Mouse (Mus musculus): Measurements from ENCODE around the gene Susd6.
A peak's percentile ranks its signal among the peaks of the same experiment; 100 is the strongest.

Gene Susd6

DNA sequence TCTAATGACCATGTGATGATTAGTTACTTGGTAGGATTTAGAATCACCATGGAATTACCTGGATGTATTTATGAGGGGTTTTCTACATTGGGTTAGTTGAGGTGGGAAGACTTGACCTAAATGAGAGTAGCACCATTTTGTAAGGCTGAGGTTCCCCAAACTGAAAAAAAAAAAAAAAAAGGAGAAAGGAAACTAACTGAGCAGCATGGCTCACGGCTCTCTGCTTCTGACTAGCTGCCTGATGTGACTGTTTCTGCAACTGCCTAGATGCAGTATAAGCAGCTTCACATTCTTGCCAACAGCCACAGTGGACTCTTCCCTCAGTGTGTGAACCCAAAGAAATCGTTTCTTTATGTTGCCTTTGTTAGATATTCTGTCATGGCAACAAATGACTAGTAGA lies 49.3 kb downstream of the Susd6 start:
- DNase-seq, result no peak

DNA sequence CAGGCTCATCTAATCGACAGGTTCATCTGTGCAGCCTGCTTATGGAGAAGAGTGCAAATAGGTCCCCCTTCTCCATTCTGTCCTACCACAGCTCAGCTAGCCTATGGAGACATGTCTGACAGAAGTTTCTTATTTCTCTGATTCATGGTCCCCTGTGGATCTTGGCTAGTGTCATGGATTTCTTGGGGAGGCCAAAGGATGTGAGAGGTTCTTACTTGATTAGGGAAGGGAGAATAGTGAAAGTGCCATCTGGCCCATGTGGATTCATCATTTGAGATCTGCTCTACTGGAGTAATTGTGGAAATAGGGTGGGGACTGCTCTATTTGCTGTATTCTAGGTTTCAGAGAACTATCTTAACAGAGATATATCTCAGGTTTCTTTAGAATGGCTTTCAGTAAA lies 51.3 kb downstream of the Susd6 start:
- no peak for DNase-seq

DNA sequence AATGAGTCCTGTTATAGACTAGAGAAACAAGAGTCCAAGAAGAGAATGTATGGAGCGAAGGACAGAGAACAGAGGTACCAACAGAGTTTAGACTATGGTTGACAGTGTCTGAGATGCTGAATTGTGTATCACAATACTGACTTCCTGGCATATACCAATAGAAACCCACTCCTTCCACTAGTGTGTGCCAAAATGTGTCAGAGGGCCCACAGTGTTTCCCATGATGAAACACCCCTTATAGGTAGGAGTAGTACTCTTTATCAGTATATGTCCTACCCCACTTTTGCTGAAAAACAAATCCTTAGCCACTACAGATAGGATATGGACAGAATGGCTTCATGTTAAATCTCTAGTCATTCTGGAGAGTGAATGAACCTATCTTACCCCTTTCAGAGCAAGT lies 52.3 kb downstream of the Susd6 start:
- DNase-seq, result no peak

DNA sequence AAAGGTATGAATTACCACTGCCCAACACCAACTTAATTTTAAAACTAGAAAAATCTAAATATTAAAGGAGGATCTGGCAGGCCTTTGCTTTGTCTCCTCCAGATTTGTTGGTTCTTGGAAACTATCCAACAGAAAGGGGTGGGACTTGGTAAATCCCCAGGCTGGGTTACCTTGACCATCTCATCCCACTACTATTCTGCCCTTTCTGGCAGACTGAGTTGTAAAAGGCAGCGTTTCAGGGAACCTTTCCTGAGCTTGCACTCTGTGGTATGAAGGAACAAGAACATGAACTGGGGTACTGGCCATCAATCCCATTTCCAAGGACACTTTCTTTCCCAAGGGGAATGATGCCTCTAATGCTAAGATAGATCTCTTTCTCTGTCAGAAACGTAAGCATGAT lies 52.9 kb downstream of the Susd6 start:
- DNase-seq, result no peak

DNA sequence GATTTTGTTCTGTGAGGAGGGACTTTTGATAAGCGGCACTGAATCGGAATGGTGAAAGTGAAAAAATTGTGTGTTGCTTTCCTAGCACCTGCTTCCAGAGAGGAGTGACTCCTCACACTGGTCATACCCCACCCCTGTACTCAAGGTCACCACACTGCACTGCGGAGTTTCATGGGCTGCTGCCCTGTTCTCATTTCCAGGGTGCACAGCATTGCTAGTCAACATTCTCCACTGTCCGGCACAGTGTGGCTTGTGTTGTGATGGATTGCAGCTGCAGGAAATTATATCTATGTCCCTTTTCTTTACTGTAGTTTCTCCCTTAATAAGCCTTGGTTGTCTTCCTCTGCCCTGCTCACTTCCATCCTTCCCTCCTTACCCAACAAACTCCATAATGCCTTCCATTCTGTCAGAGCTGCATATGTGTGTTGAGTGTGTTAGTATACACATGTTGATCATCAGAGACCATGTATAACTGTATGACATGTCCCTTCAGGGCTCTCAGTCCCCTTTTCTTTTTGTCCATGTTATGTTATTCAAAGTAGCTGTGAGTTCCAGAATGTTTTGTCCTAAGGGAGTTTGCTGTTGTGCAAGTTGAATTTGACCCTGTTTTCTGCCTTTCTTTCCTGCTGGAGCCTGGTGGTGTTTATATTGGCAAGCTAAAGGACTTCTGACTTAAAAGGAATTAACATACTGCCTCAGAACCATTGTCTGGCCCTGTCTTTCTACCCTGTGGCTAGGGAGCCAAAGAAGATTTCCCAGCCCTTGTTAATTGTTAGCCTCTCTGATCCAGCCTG lies 53.5 kb downstream of the Susd6 start:
- peak; percentile 39 to 65 for DNase-seq

DNA sequence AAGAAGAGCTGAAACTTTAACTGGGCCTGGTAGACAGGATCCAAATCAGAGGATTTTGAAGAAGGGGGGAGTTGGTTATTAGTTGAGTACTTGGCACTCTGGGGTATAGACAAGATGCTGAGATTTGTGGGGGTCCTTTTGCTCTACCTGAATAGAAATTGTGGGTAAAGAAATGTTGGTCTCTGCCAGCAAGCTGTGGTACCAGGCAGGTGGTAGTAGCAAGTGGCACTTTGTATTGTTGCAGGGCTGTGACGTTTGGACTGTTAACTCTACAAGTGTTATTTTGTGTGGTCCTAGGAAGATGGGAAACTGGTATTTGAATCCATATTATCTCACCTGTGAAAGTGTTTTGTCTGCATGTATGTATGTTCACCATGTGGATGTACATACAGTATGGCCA lies 55.6 kb downstream of the Susd6 start:
- DNase-seq, result no peak

DNA sequence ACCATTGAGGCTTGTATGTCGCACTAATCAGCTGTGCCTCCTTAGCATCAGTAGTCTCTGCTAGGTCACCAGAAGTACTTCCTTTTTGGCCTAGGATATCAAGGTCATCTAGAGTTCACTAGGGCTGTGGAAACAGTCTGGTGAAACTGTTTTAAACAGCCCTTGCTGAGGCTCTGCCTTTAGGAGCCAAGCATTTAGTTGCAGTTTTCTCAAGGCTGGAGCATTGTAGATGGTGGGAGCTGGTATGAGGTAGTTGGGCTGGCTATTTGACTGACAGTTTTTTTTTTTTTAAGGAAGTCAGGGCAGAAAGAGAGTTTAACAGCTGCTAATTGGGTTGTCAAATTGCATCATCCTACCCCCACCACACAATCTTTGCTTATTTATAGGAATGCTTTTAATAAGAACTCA lies 56.6 kb downstream of the Susd6 start:
- DNase-seq, result no peak

DNA sequence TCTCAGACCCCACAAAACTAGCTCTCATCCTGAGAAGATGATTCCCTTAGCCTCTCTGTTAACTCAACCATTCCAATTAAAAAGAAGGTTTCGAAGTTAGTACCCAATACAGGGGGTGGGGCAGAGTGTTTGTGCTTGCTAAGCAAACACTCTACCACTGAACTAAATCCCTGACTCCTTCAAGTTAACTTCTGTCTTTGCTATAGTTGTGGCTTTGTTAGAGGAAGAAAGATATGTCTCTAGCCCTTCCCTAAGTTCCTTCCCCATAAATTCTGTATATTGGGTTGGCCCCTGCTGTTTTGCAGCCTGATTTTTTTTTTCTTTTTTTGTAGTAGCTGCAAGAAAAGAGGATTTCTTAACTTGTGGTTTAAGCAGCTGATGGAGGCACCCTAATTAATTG lies 61.7 kb downstream of the Susd6 start:
- no peak for DNase-seq

DNA sequence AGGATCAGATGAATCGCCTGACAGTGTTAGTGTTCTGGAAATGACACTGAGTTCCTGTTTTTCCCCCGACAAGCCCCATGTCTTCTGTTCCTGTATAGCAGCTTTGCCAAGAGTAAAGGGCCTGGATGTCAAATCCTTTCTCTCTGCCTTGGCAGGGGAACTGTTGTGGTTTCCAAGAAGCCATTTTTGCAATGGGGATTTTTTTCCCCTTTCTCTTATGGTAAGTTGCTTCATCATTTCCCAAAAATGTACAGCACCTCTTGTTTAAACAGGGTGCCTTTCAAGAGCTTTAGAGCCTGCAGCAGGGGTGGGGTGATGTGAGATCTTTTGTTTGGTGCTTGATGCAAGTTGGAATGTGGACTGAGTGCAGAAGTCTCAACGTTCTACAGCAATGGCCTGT lies 63.4 kb downstream of the Susd6 start:
- no peak for DNase-seq

DNA sequence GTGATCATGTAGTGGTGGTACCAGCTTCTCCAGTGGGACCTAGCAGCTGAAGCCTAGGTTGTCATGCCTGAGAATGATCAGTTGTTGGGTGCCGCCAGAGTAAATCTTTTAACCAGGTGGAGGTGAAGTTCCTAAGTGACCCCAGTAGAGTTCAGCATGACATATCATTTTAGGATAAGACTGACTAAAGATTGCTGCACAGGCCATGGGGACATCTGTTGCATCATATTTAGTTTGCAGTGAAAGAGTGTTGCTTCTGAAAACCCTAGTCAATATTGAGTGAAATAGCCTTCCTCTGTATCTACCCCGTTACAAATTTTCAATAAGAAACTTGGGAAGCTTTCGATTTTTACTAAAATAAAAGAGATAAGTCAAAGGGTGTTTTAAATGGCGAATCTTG lies 64.4 kb downstream of the Susd6 start:
- no peak for DNase-seq

DNA sequence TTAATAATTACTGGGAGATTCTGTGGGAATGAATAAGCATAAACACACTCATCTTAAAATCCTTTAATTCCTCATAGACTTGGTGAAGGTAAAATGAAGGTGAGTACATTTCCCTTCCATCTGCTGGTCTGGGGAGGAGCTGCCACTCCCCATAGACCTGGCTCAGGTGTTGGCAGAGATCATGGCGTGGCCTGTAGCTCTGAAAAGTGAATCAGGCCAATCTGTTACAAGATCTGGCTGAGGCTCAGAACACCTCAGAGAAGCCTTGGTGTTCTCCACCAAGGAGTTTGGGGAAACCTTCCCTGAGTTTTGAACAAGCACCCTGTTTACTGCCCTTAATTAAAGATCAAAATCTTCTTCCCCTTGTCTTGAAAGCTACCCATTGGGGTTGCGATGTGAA lies 64.8 kb downstream of the Susd6 start:
- no peak for DNase-seq

DNA sequence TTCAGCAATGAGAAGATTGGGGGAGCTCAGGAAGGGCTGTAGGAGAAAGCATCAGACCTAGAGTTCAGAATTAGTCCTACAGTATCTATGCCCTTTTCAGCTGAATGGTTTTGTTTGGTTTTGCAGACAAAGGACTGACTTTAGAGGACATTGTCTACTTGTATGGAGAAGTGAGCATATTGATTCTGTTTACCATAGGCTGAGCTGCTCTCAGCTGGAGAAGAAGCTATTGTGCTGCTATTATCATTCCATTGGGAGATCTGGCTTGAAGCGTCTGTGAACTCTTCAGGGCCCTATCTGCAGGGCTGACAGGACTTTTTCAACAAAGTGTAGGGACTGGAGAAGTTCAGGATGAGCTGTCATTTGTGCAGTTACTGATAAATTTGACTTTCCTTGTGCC lies 65.3 kb downstream of the Susd6 start:
- no peak for DNase-seq

DNA sequence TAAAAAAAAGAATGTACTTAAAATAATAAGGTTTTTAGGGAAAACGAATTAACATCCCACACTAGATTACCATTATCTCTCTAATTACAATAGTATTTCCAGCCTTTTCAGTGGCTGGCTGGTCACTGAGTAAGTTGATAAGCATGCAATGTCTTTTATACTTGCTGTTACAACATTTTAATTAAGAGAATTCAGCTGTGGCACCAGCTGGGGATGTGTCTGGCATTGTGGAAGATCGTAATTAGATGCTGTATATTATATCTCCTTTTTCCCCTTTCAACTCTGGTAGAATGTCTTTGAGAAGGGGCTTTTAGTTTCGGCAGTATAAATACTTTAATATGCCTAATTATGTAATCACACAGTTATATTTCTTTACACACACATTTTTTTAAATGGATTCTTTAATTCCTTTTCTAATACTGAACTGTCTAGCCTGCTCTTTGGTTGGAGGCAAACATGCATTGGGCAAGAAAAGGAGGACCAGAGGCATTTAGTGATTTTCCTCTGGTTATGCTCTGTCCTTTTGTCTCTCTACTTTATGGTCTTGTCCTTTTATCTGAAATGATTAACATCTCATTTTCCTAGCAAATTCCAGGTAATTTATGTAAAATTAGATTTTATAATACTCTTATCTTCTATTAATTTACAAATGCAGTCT lies 67.5 kb downstream of the Susd6 start:
- DNase-seq, result no peak

DNA sequence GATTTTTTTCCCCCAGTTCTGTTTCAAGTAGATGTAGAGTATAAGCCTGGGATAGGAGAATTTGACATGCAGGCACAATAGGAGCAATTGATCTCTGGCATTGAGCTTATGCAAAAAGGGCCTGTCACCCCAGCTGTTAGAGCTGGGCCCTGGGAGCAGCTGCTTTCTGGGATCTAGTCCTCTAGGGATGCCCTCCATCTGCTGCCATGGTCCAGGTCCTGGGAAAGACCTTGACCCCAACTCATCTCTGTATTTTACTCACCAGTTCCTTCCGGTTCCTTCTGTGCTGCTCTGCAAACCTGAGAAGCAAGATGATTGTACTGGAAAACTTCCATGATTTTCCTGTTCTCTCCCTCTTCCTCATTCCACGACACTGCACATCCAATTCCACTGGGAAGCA lies 68.0 kb downstream of the Susd6 start:
- no peak for DNase-seq

DNA sequence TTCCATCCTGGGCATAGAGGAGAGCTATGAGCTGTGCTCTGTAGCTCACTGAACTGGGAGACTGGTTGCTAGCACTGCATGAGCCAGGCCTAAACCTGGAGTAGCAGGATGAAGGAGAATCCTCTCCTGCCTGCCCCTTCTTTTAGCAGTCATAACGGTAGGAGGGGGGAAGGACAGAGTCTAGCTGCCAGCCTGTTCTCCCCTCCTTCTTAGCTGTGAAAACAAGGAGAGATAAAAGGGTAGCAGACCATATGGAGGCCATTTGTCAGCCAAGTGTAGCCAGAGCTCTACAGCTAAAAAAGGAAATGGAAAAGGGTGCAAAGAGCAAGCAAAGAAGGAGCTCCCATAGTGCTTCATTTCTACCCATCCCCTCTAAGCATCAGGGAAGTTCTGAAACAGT lies 71.6 kb downstream of the Susd6 start:
- no peak for DNase-seq

DNA sequence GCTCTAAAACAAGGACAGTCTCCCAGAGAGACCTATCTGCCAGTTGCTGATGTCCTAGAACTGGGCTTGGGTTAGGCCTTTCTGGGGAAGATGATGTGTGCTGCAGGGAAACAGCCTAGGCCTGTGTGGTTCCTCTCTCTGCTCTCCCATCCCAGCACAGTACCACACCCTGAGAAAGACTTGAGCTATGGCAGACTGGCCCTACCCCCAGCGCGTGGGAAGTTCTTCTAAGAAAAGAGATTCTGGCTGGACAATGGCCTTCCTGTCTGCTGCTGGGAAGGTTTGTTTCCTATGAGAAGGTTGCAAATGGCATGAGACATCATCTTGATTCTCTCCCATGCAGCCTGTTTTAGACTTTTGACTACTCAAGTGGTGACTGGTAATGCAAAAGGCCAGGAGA lies 73.1 kb downstream of the Susd6 start:
- DNase-seq, result peak; percentile 36 to 75

DNA sequence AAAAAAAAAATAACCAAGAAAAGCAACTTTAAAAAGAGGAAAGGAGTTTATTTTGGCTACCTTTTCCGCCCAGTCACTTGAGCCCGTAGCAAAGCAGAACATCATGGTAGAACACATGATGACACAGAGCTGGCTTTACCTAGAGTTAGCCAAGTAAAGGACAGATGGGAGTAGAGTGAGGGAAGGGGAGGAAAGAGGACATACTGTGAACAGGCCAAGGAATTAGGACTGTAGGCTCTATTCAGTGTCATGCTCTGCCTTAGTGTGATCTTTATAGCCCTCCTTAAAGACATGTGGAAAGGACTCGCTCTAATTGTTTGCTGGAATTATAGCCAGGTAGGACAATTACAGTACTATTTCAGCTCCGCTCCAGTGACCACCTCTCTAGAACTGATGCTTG lies 74.9 kb downstream of the Susd6 start:
- DNase-seq, result no peak

DNA sequence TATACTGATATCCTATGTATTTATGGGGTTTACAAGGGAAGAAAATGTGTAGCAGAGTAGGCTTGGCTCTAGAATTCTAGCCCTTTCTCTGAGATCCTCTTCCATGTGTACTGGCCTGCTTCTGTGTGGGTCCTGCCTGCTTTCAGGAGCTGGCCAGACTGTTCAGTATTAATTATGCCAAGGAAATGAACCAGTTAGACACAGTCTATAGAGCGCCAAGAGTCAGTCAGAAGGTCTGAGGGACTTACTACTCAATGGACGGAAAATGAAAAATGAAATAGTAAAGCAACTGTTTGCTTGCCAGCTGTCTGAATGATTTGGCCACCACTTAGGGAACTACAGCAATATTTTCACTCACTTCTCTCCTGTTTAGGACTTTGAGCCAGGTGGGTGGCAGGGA lies 75.7 kb downstream of the Susd6 start:
- no peak for DNase-seq

DNA sequence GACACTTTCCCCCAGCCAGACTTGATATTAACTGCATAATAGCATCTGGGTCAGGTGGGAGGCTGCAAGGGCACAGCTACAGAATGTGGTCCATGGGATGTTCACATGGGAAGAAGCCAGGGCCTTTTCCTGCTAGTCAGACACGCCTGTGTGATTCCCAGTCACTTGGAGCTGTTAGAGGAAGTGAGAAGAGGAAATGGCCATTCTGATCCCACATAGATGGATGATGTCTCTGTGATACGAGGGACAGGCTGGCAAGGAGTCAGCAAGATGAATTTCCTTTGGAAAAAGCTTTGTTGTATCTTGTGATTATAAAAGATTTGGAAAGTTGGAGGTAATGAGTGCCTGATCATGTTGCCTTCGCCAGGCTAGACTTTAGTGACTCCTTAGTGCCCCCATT lies 76.8 kb downstream of the Susd6 start:
- peak; percentile 69 to 84 for DNase-seq

DNA sequence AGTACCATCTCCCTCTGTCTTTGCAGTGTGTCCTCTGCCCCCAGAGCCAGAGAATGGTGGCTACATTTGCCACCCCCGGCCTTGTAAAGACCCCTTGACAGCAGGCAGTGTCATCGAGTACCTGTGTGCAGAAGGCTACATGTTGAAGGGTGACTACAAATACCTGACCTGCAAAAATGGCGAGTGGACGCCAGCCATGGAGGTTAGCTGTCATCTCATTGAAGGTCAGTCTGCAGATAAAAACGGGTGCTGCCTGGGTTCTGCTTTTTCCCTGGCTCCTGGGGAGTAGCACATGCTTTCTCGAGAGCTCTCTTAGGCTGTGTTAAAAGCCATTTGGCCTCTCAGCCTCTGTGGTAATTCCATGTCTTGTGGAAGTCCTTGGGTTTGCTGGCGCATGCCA lies 78.1 kb downstream of the Susd6 start:
- no peak for DNase-seq

DNA sequence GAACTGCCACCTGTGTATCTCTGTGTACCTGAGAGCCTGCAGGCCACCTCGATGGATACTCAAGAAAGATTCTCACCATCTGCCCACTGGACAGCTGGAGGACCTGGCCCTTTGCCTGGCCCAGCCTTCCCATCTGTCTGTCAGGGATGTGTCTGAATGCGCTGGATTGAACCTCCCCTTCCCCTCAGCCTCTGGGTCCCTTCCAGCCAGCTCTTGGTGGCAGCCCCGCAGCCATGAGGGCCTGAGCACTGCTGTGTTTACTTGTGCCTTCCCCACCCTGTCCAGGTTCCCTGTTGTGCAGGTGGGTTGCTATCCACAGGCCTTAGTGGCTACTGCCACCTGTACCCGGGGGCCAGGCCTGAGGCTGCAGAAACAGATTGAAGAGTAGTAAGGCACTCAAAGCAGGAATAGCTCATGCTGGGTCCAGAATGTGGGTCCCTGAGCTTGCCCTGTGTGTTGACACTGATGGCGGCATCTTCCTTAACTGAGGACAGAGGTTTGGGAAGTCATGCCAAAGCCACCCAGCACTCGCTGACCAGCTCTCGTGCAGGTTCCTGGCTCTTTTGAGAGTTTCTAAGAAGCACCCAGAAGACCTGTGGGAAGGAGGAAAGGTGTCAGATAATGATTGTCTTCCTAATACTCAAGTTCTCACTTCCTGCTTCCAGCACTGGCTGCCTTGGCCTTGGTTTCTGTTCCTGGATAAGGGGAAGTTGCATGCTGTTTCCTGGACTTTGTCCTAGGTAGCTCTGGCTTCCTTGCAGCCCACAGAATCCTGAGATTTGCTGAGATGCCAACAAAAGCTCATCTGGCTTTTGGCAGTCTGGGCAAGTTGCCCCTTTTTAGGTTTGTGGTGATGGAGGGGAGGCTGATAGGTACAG lies 87.1 kb downstream of the Susd6 start:
- DNase-seq, result peak; percentile 23 to 53

DNA sequence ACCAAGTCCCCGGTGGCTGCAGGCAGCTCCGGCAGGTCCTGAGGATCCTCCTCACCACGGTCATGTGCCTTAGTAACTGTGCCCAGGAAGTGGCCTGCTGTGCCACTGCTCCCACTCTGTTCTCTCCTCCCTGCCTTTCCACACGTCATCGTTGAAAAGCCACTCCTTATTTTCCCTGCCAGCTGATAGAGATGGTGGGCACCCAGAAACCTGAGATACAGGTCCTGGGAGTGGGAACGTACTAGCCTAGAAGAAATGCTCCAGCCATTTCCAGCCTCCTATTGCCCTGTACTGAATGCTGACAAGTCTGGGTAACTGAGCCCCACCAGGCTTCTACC lies 87.8 kb downstream of the Susd6 start:
- no peak for DNase-seq

DNA sequence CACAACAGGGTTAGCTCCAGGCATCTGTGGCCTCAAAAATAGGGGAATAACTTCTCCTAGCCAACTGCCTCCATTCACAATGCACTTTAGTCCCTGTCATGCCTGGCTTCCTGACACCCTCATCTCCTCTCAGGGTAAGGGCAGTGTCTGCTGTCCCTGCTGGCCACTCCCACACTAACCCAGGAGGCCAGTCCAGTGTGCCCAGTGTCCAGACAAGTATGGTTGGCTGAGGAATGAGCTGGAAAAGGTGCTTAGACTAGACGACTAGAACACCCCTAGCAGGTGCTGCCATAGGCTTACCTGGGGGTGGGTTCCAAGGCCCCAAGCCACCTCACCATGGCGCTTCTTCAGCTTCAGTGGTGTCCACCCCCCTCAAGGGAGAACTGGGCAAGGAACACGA lies 88.3 kb downstream of the Susd6 start:
- DNase-seq, result peak; percentile 42 to 75

DNA sequence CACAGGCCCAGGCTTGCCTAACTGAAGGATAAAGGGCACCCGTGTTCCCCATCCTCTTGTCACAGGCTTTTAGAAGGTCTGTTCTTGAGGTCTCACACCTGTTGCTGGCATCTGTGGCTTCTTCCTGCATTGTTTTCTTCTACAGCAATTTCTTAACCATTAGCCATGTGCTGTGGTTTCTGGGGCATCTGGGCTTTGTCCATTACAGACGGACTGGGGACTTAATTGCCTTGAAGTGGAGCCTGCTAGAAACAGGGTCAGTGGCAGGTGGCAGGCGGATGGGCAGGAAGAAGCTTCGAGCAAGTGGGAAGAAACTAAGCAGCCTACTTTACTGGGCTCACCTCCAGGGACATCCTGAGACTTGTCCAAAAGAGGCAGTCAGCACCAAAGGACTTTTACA lies 89.0 kb downstream of the Susd6 start:
- no peak for DNase-seq
